Mouse (Mus musculus) testis, postnatal 10 days (tissue): Measurements from ENCODE around the gene Tmco4.

ENCODE experiments used
- DNase-seq: peaks from one replicate; pipeline ENCODE4 v3.0.0; 2021; ENCODE audit warnings: low spot score

Tmco4 gene

DNA sequence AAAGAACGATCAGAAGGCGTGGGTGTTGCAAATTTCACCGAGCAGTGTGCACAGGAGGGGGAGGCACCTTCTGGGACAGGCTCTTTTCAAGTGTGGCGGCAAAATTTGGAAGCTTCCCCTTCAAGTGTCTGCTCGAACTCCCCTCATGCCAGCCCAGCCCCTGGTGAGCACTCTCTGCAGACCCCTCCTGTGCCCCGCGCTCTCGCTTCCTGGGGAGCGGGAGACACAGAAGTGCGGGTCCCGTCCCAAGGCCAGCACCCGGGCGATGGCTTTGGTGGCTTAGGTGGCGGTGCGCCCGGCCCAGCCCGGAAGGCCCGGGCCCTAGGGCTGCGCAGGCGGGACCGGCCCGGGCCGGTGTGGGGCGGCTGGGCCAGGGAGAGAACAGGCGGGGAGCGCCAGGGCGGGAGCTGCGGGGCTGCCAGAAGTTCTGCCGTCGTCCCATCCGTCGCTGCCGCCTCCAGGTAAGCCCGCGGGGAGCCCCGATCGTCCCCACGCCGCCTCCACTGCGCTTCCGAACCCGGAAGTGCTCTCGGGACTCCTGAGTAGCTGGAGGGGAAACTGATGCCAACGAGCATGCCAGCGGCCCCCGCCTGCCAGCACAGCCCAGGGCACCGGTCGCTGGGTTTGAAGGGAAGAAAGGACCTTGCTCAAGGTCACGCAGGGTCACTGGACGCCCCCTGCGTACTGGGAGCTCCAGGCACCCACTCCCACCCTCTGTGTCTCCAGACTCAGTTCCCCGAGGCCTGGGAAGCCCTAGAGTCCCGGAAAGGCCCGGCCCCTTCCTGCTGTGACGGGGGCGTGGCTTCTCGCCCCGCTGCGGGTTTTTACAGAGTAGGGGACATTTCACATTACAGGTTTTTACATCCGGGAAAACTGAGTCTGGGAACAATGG, at the start of gene Tmco4:
Gene Tmco4, plus strand, starts transcription at position 62 of the 892 bp plus-strand sequence.
- DNase-seq = peak; percentile 81

DNA sequence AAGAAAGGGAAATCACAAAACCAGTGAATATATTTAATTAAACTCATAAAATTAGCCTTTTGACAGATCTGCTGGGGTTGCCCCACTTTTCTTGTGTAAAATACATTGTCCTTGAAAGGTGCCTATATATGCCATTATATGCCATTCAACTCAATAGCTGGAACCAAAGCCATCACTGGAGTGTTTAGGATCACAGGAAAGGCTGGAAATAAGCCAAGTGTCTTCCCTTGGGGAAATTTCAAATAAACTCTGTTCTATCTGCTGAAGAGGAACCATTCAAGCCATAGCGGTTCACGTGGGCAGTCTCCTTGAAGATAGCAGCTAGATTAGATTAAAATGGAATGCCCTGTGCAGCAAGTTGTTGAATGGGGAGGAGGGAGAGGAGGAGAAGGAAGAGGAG, 47.1 kb upstream of the Tmco4 start:
- DNase-seq = no peak

DNA sequence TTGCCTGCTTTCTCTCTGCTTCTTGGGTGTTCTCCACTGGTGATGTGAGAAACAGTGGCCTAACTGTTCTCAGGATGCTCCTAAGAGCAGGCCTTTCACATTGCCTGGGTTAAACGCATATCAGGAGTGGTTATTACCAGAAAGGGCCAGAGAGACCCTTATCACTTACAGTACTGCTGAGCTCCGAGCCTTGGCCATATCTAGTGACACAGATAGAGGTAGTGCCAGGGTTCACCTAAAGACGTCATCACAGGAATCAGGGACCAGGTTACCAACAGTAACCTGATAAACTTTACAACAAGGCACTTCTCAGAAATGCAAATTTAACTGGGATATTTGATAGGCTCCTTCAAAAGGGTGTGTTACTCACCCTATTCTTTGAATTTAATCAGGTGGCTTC, 38.8 kb upstream of the Tmco4 start:
- DNase-seq = no peak

GRCm38 (mm10) chr4:138934456-138935145, 38.1 kb upstream of the Tmco4 start:
- no peak for DNase-seq

GRCm38 (mm10) chr4:138938495-138939269, 34.0 kb upstream of the Tmco4 start:
- DNase-seq = no peak

- no peak for DNase-seq
Measured at GRCm38 (mm10) chr4:138939481-138939880, 33.2 kb upstream of the Tmco4 start.

- no peak for DNase-seq
Measured at GRCm38 (mm10) chr4:138941401-138941800, 31.3 kb upstream of the Tmco4 start.

- no peak for DNase-seq
Measured at GRCm38 (mm10) chr4:138941966-138942365, 30.7 kb upstream of the Tmco4 start.

DNA sequence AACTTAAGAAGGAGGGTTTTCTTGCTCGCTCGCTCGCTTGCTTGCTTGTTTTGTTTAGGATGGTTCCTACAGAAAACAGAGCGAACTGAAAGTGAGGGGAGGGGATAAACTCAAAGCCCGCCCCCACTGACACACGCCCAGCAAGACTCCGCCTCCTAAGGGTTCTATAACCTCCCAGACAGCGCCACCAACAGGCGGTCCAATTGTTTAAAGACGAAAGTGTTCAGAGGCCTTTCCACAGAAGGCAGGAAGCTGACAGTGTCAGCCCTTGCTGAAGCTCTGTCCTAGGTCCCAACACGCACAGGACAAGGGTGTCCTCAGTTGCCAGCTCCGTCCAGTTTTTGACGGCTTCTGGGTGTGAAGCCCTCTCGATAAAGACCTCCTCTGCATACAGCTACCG, 29.0 kb upstream of the Tmco4 start:
- peak; percentile 91 for DNase-seq

GRCm38 (mm10) chr4:138948257-138948656, 24.4 kb upstream of the Tmco4 start:
- no peak for DNase-seq

DNA sequence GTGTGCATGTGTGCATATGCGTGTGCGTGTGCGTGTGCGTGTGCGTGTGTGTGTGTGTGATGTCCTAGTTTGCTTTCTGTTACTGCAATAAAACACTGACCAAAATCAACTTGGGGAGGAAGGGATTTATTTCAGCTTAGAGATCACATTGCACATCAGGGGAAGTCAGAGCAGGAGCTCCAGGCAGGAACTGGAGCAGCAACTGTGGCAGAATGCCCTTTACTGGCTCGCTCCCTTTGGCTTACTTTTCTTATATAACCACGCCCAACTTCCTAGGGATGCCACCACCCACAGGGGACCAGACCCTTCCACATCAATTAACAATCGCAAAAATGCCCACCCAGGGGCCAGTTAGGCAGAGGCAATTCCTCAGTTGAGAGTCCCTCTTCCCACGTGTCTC, 14.1 kb upstream of the Tmco4 start:
- no peak for DNase-seq

GRCm38 (mm10) chr4:138959120-138959519, 13.6 kb upstream of the Tmco4 start:
- DNase-seq = no peak

GRCm38 (mm10) chr4:138959926-138960325, 12.8 kb upstream of the Tmco4 start:
- no peak for DNase-seq

GRCm38 (mm10) chr4:138962719-138963118, 10.0 kb upstream of the Tmco4 start:
- no peak for DNase-seq

DNA sequence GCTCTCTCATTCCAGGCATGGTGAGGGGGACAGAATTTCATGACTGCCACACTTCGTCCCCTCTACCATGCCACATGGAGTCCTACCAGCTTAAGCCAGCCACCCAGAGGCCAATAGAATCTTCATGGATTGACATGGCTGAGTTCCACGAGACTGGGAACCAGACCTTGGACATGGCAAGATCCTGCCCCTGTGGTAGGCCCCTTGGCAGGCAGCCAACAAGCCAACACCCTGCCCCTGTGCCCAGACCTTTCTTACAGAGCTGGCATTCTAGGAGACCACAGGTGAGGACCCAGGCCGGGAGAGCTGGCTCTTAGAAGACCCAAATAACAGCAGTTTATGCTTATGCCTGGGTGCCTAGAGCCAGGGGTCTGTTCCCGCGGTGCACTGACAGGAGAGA, 6.8 kb upstream of the Tmco4 start:
- DNase-seq = no peak

DNA sequence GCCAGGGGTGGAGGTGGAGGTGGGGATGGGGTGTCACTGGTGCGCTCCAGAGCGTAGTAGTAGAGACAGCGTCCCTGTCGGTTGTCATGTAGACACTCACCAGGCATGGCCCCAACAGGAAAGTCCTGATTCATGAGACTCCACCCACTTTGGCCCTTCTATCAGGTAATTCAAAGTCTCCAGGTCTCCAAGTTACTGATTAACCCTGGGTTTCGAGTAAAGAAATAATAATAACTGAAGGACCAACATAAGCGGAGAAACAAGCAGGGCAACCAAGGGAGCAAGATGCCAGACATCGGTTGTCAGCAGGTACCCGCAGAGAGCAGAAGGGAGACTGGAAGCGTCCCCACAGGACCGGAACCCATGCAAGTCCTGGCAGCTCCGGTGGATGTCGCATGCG, 5.8 kb upstream of the Tmco4 start, which contains the start of gene Rnf186:
Gene Rnf186, plus strand, starts transcription at position 247 of the 400 bp plus-strand sequence.
- DNase-seq = no peak

- DNase-seq = no peak
Measured at GRCm38 (mm10) chr4:138967485-138967884, 5.2 kb upstream of the Tmco4 start.

- no peak for DNase-seq
Measured at GRCm38 (mm10) chr4:138968772-138969556, 3.7 kb upstream of the Tmco4 start.

DNA sequence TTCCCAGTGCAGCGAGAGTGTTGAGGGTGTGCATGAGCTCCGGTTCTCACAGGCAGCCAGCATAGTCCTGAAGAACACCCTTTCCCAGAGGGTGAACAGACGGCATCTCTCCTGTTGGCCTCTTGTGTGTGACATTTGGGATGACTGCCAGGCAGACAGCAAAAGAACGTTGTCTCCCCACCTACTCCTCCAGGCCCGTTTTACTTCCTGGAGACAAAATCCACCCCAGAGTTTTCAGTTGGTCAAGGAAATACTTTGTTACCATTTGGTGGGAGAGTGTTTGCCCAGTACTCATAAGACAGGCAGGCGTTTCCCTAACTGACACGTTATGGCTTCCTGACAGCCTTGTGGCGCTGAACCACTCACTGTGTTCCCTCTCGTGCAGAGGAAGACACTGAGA, 3.0 kb upstream of the Tmco4 start:
- DNase-seq = peak; percentile 61

GRCm38 (mm10) chr4:138971371-138971770, 1.3 kb upstream of the Tmco4 start:
- DNase-seq = no peak

DNA sequence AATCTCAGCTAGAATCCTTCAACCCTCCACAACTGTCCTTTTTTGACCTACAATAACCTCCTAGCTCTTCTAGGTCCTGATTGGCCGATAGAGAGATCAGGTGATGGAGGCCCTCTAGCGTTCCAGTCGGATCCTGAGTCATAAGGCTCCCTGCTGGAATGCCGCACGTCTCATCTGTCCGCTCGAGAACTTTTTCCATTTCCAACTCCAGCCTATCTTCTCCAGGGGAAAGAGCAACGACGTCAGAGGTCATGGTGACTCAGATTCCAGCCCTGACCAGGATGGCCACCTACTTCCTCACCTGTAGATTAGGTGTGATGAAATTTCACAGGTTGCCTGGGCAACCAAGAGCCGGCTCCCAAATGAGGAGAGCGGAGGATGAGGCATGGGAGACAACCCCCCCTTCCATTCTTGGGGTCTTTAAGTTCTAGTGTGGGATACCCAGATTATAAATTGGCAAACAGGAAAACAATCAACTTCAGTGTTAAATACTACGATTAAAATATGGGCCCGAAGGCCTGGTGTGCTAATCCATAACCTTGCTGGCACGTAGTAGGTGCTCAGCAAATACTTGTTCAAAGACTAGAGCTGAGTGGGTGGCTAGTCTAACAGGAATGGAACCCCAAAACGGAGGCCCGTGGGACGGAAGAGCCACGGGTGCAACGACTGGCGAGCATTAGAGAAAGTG, 405 bp upstream of the Tmco4 start:
- DNase-seq = peak; percentile 74
